Comparison of ENCODE assay signal across 15 mouse cellular contexts in genomic region chr11:107251460-107251859, GRCm38 (mm10).
DNase-seq lines count a peak whose midpoint lies in the region; ATAC-seq and TF ChIP-seq lines count a peak whose summit lies in the region.
"Had no signal": no experiment of that assay in that cellular context is flagged by ENCODE, and none has a peak within 500 bp of the region (broad histone marks: within the 10 kb centered on the region; RNA-seq: fewer than 3 reads in every experiment).

No protein-coding gene starts in this region.

- peak; percentile 12 for DNase-seq in embryo, embryonic 10.5 days (ENCODE audit: low spot score)
- no peak for DNase-seq in embryo, embryonic 9.5 days (ENCODE audit: extremely low spot score)
- DNase-seq in liver, postnatal 0 days: peak; percentile 20
- DNase-seq in liver: no peak
- peak; percentile 15 for DNase-seq in c-Kit-positive CD71-positive TER-119-positive erythroid progenitor cells, embryonic 14.5 days (ENCODE audit: low spot score)
- DNase-seq in heart, postnatal 36 days: no peak
- DNase-seq in limb, embryonic 10.5 days (ENCODE audit: low spot score): no peak
- DNase-seq: adrenal gland, postnatal 14 days; kidney, postnatal 14 days; lung, adult 2 months had no signal

- H3K4me1 ChIP-seq in liver, postnatal 0 days (ENCODE audit: insufficient read depth): no peaks in the 10 kb centered on the region
- H3K4me1 ChIP-seq in E14TG2a.4 (replicated peaks; ENCODE audit: low read depth, low read length): peaks cover 7% of the 10 kb centered on the region
- H3K4me1 ChIP-seq in limb, embryonic 10.5 days: no peaks in the 10 kb centered on the region
- H3K4me1 ChIP-seq: embryonic facial prominence, embryonic 13.5 days; forebrain, embryonic 10.5 days; megakaryocyte, embryonic 14.5 days had no signal

- H3K9ac ChIP-seq in liver, postnatal 0 days (replicated peaks): no peak overlapping the region
- H3K9ac ChIP-seq: embryonic facial prominence, embryonic 13.5 days had no signal

- H3K27ac ChIP-seq in liver, postnatal 0 days (ENCODE audit: low read depth): no peak overlapping the region
- no peak overlapping the region for H3K27ac ChIP-seq in limb, embryonic 10.5 days
- H3K27ac ChIP-seq: embryonic facial prominence, embryonic 13.5 days; forebrain, embryonic 10.5 days had no signal

- H3K4me3 ChIP-seq in liver, postnatal 0 days (ENCODE audit: low read depth, low read length): no peak overlapping the region
- H3K4me3 ChIP-seq in E14TG2a.4 (replicated peaks; ENCODE audit: low read length): no peak overlapping the region
- H3K4me3 ChIP-seq in limb, embryonic 10.5 days: no peak overlapping the region
- H3K4me3 ChIP-seq: embryonic facial prominence, embryonic 13.5 days; forebrain, embryonic 10.5 days; megakaryocyte, embryonic 14.5 days had no signal

- intact Hi-C loops in heart, postnatal 36 days (cut with DNase I): no loop called here

- no peak overlapping the region for H3K4me2 ChIP-seq in liver, postnatal 0 days (ENCODE audit: low read depth, low read length)
- H3K4me2 ChIP-seq: embryonic facial prominence, embryonic 13.5 days had no signal

- WGBS in liver, postnatal 0 days (ENCODE audit: insufficient replicate concordance): 92% methylated on average over 7 of the region's 7 CpGs
- 85% methylated on average over 7 of the region's 7 CpGs for WGBS in limb, embryonic 10.5 days

- TF ChIP-seq CTCF in liver, postnatal 0 days (IDR thresholded peaks at IDR 0.05; ENCODE audit: low read depth): peak; percentile 40
- TF ChIP-seq CTCF in E14TG2a.4 (conservative IDR thresholded peaks at IDR 0.05; ENCODE audit: low read length): peak; percentile 82

- no peak for TF ChIP-seq EP300 in liver, postnatal 0 days (IDR thresholded peaks at IDR 0.05; ENCODE audit: low read depth)

- no peaks in the 10 kb centered on the region for H3K9me3 ChIP-seq in liver, postnatal 0 days (ENCODE audit: low read length)
- H3K9me3 ChIP-seq in E14TG2a.4 (ENCODE audit: low read length): no peaks in the 10 kb centered on the region
- no peaks in the 10 kb centered on the region for H3K9me3 ChIP-seq in limb, embryonic 10.5 days (replicated peaks)
- H3K9me3 ChIP-seq: embryonic facial prominence, embryonic 13.5 days had no signal

- H3K27me3 ChIP-seq in liver, postnatal 0 days (ENCODE audit: insufficient read depth, low read length): no peaks in the 10 kb centered on the region
- no peaks in the 10 kb centered on the region for H3K27me3 ChIP-seq in E14TG2a.4 (ENCODE audit: insufficient read depth, low read length)
- no peaks in the 10 kb centered on the region for H3K27me3 ChIP-seq in limb, embryonic 10.5 days (ENCODE audit: low read depth, poor library complexity, severe bottlenecking)
- H3K27me3 ChIP-seq: embryonic facial prominence, embryonic 13.5 days; megakaryocyte, embryonic 14.5 days had no signal

- no peak for ATAC-seq in liver, postnatal 0 days
- ATAC-seq: inflammation-experienced regulatory T-cells, adult 6 months had no signal

- H3K36me3 ChIP-seq in liver, postnatal 0 days (replicated peaks; ENCODE audit: insufficient read depth, low read length): peaks cover 24% of the 10 kb centered on the region
- H3K36me3 ChIP-seq in E14TG2a.4 (ENCODE audit: insufficient read depth, low read length): peaks cover 75% of the 10 kb centered on the region
- H3K36me3 ChIP-seq in limb, embryonic 10.5 days: peaks cover 77% of the 10 kb centered on the region

Comparison
In these comparisons a context has a peak if more than half of its experiments do, and no peak if none do; other contexts are left out.
1. DNase-seq: peak in embryo, embryonic 10.5 days (single experiment), liver, postnatal 0 days (single experiment) and c-Kit-positive CD71-positive TER-119-positive erythroid progenitor cells, embryonic 14.5 days (single experiment); none in embryo, embryonic 9.5 days (single experiment), liver (single experiment), heart, postnatal 36 days (0 of 2) and limb, embryonic 10.5 days (single experiment).